Mouse (Mus musculus): Measurements from ENCODE around the gene S100a6.

- TF ChIP-seq CTCF (IDR thresholded peaks at IDR 0.05; ENCODE audit: low read depth) (no peak), EP300 (IDR thresholded peaks at IDR 0.05; ENCODE audit: low read depth) (no peak)
These were observed 14.9 kb upstream of the S100a6 start for GRCm38 (mm10) chr3:90597736-90598135.

All from liver, embryonic 14.5 days (tissue).